Mouse (Mus musculus) limb, embryonic 13.5 days (tissue): ENCODE data around the gene Slc25a16. TPM values are rescaled to one million over a fixed set of nuclear protein-coding genes. Genes with fewer than 3 reads are reported as not detected.

ENCODE experiments used
- ATAC-seq: fragments of 200-750 bp; cut with Nextera tagmentation; 2 replicates; pipeline ENCODE4 v1.8.0; 2017; ENCODE audit warnings: low read depth, moderate number of reproducible peaks, moderate TSS enrichment; ENCODE audit not compliant: low FRiP score
- H3K27ac ChIP-seq: fragments of 300-500 bp; sonication (generic); 2 replicates; pipeline ENCODE4 v1.5.1; 2015; ENCODE audit warnings: inconsistent platforms, mild to moderate bottlenecking, moderate library complexity
- H3K27me3 ChIP-seq: fragments of 300-500 bp; sonication (generic); 2 replicates; pipeline ENCODE4 v1.6.1; 2015; ENCODE audit warnings: mild to moderate bottlenecking, inconsistent platforms
- H3K36me3 ChIP-seq: fragments of 300-500 bp; sonication (generic); 2 replicates; pipeline ENCODE4 v1.6.1; 2015; ENCODE audit warnings: inconsistent platforms, mild to moderate bottlenecking, moderate library complexity
- H3K4me1 ChIP-seq: fragments of 300-500 bp; sonication (generic); 2 replicates; pipeline ENCODE4 v1.6.1; 2015; ENCODE audit warnings: inconsistent platforms
- H3K4me2 ChIP-seq: fragments of 300-500 bp; sonication (generic); replicated peaks from 2 replicates; pipeline ENCODE4 v1.6.1; 2015; ENCODE audit warnings: inconsistent platforms, mild to moderate bottlenecking, moderate library complexity
- H3K4me3 ChIP-seq: fragments of 300-500 bp; sonication (generic); 2 replicates; pipeline ENCODE4 v1.5.1; 2015; ENCODE audit warnings: moderate library complexity, mild to moderate bottlenecking, inconsistent platforms
- H3K9ac ChIP-seq: fragments of 300-500 bp; sonication (generic); 2 replicates; pipeline ENCODE4 v1.6.1; 2015; ENCODE audit warnings: mild to moderate bottlenecking, inconsistent platforms
- H3K9me3 ChIP-seq: fragments of 300-500 bp; sonication (generic); 2 replicates; pipeline ENCODE4 v1.6.1; 2016; ENCODE audit warnings: inconsistent platforms
- WGBS: fragments of 180-500 bp; shearing (Covaris S2); methylation state at CpG from one replicate; pipeline ENCODE4 v1.1.7; 2015; 5-methylcytosine and 5-hydroxymethylcytosine counted together
- polyA plus RNA-seq: library from polyadenylated mRNA; unstranded; fragments of >200 nt; fragmentation: Nextera tagmentation; extraction: Ambion mirVana; gene quantifications from 2 replicates; pipeline ENCODE4 v1.2.1, GENCODE M21; 2015

The Slc25a16 gene
- polyA plus RNA-seq, 1 experiment from 2014 or later = 12.0 TPM

- Histone ChIP-seq H3K4me2 (no peak overlapping the region), H3K4me3 (no peak overlapping the region), H3K9ac (no peak overlapping the region), H3K9me3 (0 out of 2 replicates have a peak, but pooled peaks cover 2% of the 10 kb centered on the region), H3K36me3 (no peaks in the 10 kb centered on the region), H3K27ac (no peak overlapping the region), H3K4me1 (no peaks in the 10 kb centered on the region), H3K27me3 (no peaks in the 10 kb centered on the region)
- WGBS = 88% methylated on average over 2 of the region's 2 CpGs
- no peak for ATAC-seq
Measured at GRCm38 (mm10) chr10:62911120-62911519, 9.3 kb upstream of the Slc25a16 start.

- H3K36me3 ChIP-seq = no peaks in the 10 kb centered on the region
Measured at GRCm38 (mm10) chr10:62918985-62919384, 1.4 kb upstream of the Slc25a16 start.

DNA sequence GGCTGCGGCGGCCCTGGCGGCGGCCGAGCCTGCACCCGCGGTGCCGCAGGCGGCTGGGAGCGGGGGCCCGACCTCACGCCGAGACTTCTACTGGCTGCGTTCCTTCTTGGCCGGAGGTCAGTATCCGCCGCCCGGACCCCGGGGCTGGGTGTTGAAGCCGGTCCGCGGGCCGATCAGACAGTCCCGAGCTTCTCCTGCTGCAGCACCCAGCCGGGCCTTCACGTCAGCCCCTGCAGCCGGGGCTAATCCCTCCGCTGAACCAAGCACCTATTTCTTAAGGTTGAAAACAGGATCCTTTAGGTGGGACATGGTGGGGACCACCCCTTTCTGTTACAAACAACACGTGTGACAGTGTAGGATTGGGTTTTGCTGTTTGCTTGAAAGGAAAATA is 328 bp downstream of the Slc25a16 start:
- no peaks in the 10 kb centered on the region for H3K36me3 ChIP-seq
- H3K27ac ChIP-seq = peak overlapping the region; percentile 61
- no peaks in the 10 kb centered on the region for H3K9me3 ChIP-seq
- ATAC-seq = peak; percentile 41
- H3K4me2 ChIP-seq = peak overlapping the region; percentile 78
- H3K4me1 ChIP-seq = peaks cover 12% of the 10 kb centered on the region
- H3K4me3 ChIP-seq = peak overlapping the region; percentile 98
- under 1% methylated on average over 29 of the region's 29 CpGs for WGBS
- no peaks in the 10 kb centered on the region for H3K27me3 ChIP-seq
- peak overlapping the region; percentile 92 for H3K9ac ChIP-seq

More at GRCm38 (mm10) chr10:62918985-62919384, 1.4 kb upstream of the Slc25a16 start:
- H3K4me2 ChIP-seq = no peak overlapping the region
- no peaks in the 10 kb centered on the region for H3K9me3 ChIP-seq
- peaks cover 12% of the 10 kb centered on the region for H3K4me1 ChIP-seq
- H3K27me3 ChIP-seq = no peaks in the 10 kb centered on the region
- WGBS = 79% methylated on average over 3 of the region's 3 CpGs
- no peak overlapping the region for H3K9ac ChIP-seq
- no peak overlapping the region for H3K4me3 ChIP-seq
- ATAC-seq = no peak
- H3K27ac ChIP-seq = no peak overlapping the region

GRCm38 (mm10) chr10:62924096-62924635 is 3.7 kb downstream of the Slc25a16 start:
- Histone ChIP-seq H3K36me3 (peaks cover 11% of the 10 kb centered on the region), H3K4me3 (no peak overlapping the region), H3K9me3 (no peaks in the 10 kb centered on the region), H3K4me2 (no peak overlapping the region), H3K27me3 (no peaks in the 10 kb centered on the region), H3K27ac (no peak overlapping the region), H3K9ac (no peak overlapping the region), H3K4me1 (peaks cover 12% of the 10 kb centered on the region)
- ATAC-seq = no peak
- WGBS = 89% methylated on average over 4 of the region's 4 CpGs

GRCm38 (mm10) chr10:62932381-62932780 is 11.9 kb downstream of the Slc25a16 start:
- Histone ChIP-seq H3K4me1 (no peaks in the 10 kb centered on the region), H3K27me3 (no peaks in the 10 kb centered on the region), H3K9ac (no peak overlapping the region), H3K4me3 (no peak overlapping the region), H3K4me2 (no peak overlapping the region), H3K27ac (no peak overlapping the region), H3K9me3 (no peaks in the 10 kb centered on the region), H3K36me3 (peaks cover 65% of the 10 kb centered on the region)
- 93% methylated on average over 1 of the region's 1 CpGs for WGBS
- ATAC-seq = no peak

DNA sequence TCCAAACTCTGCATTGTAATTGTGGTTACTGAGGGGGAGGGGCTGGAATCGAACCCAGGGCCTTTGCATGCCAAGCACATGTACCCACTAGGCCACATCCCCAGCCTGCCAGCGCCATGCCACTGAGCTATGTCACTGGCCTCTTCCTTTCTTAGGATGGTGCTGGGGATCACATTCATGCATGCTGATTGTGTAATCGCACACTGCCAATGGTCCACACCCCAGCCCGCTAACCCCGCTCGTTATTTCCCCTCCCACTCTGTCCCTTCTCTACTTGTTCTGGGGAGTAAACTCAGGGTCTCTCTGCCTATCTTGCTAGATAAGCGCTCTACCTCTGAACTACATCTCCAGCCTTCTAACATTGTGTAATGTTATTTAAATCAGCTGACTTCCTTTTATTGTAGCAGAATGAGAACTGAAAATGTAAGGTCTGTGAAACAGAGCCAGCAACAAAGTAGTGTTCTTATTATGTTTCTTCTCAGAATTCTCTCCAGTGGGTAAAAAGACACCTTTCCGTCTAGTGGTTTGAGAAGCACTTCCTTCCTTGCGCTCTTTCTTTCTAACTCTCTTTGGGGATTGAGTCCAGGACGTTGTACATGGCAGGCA is 24.6 kb downstream of the Slc25a16 start:
- no peak overlapping the region for H3K4me3 ChIP-seq
- peaks cover 40% of the 10 kb centered on the region for H3K36me3 ChIP-seq
- no peak overlapping the region for H3K4me2 ChIP-seq
- H3K4me1 ChIP-seq = no peaks in the 10 kb centered on the region; the same call in 1 of the 2 replicates
- H3K9me3 ChIP-seq = no peaks in the 10 kb centered on the region
- ATAC-seq = no peak
- 88% methylated on average over 10 of the region's 10 CpGs for WGBS
- no peak overlapping the region for H3K27ac ChIP-seq
- no peaks in the 10 kb centered on the region for H3K27me3 ChIP-seq
- H3K9ac ChIP-seq = no peak overlapping the region

- Histone ChIP-seq H3K27me3 (no peaks in the 10 kb centered on the region), H3K4me2 (peak within 1 kb of the TSS; percentile 73), H3K4me3 (peak within 1 kb of the TSS; percentile 72), H3K9ac (peak within 1 kb of the TSS; percentile 86), H3K36me3 (peaks cover 50% of the 10 kb centered on the region), H3K27ac (peak within 1 kb of the TSS; percentile 81), H3K9me3 (no peaks in the 10 kb centered on the region), H3K4me1 (no peaks in the 10 kb centered on the region; the same call in 1 of the 2 replicates)
- ATAC-seq = peak; percentile 92
- WGBS = under 1% methylated on average over 68 of the region's 68 CpGs
Measured at GRCm38 (mm10) chr10:62946738-62947471, 26.5 kb downstream of the Slc25a16 start, which contains the start of gene Dna2. Gene Dna2 (plus strand): TSS chr10:62947026.

DNA sequence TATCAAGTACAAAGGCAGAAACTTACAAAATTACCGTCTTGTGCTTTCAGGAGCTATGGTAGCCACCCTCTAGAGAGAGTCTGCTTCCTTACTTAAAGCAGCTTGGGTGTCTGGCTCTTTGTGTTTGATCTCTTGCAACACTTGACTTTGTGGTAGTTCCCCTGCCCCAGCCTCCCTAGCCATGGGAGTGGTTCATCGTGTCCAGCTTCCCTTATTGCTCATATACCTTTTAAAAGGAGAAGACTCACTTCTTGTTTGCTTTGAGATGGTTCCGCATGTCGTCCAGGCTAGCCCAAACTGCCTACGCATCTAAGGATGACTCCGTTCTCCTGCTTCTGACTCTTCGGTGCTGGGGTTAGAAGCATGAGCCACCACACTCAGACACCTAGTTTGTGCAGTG is 28.1 kb downstream of the Slc25a16 start:
- no peak overlapping the region for H3K27ac ChIP-seq
- peaks cover 51% of the 10 kb centered on the region for H3K36me3 ChIP-seq
- 95% methylated on average over 7 of the region's 7 CpGs for WGBS
- no peak overlapping the region for H3K4me3 ChIP-seq
- no peak overlapping the region for H3K4me2 ChIP-seq
- H3K9ac ChIP-seq = no peak overlapping the region
- no peaks in the 10 kb centered on the region for H3K9me3 ChIP-seq
- H3K27me3 ChIP-seq = no peaks in the 10 kb centered on the region
- no peaks in the 10 kb centered on the region; the same call in 1 of the 2 replicates for H3K4me1 ChIP-seq
- no peak for ATAC-seq

DNA sequence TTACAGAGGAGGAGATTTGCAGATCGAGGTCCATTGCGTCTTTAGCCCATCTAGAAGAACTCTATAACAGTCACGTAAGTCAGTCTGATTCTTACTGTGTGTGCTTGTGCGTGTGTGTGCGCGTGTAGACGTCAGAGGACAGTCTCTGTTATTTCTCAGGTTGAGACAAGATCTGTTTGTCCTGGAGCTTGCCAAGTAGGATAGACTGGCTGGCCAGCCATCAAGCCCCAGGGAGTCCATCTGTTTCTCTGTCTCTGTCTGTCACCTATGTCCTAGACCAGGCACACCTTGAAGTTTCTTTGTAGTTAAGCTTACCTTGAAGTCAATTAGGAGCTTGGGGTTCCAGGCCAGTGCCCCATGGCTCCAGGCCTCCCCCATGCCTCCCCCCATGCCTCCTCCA is 43.5 kb downstream of the Slc25a16 start:
- Histone ChIP-seq H3K9ac (no peak overlapping the region), H3K4me2 (no peak overlapping the region), H3K4me1 (no peaks in the 10 kb centered on the region), H3K9me3 (no peaks in the 10 kb centered on the region), H3K4me3 (no peak overlapping the region), H3K27me3 (no peaks in the 10 kb centered on the region), H3K36me3 (peaks cover 91% of the 10 kb centered on the region), H3K27ac (no peak overlapping the region)
- WGBS = 94% methylated on average over 7 of the region's 7 CpGs
- no peak for ATAC-seq

- no peak for ATAC-seq
- no peaks in the 10 kb centered on the region for H3K27me3 ChIP-seq
- no peaks in the 10 kb centered on the region for H3K4me1 ChIP-seq
- 96% methylated on average over 11 of the region's 11 CpGs for WGBS
- H3K36me3 ChIP-seq = peaks cover 92% of the 10 kb centered on the region
- H3K27ac ChIP-seq = no peak overlapping the region
- no peak overlapping the region for H3K9ac ChIP-seq
- H3K4me2 ChIP-seq = no peak overlapping the region
- no peaks in the 10 kb centered on the region for H3K9me3 ChIP-seq
- H3K4me3 ChIP-seq = no peak overlapping the region
Measured at GRCm38 (mm10) chr10:62965796-62966195, 45.4 kb downstream of the Slc25a16 start.

GRCm38 (mm10) chr10:62966291-62966690 is 45.9 kb downstream of the Slc25a16 start:
- peaks cover 91% of the 10 kb centered on the region for H3K36me3 ChIP-seq
- H3K27ac ChIP-seq = no peak overlapping the region
- no peaks in the 10 kb centered on the region for H3K4me1 ChIP-seq
- ATAC-seq = no peak
- H3K9ac ChIP-seq = no peak overlapping the region
- no peaks in the 10 kb centered on the region for H3K9me3 ChIP-seq
- no peak overlapping the region for H3K4me2 ChIP-seq
- 95% methylated on average over 15 of the region's 15 CpGs for WGBS
- no peak overlapping the region for H3K4me3 ChIP-seq
- no peaks in the 10 kb centered on the region for H3K27me3 ChIP-seq

DNA sequence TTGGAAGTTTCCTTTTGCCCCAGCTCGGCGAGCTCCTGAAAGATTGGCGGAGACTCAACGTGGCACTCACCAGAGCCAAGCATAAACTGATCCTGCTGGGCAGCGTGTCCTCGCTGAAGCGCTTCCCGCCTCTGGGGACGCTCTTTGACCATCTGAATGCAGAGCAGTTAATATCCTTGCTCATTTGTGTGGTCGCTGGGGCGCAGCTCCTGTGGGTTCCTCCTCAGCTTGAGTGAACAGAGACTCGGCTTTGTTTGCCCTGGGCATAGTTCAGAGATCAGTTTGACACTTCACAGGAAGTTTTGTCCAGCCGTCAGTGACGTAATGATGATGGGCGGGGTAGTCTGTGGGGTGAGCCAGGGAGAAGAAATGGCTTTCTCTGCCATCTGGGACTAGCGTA is 51.4 kb downstream of the Slc25a16 start:
- Histone ChIP-seq H3K27me3 (no peaks in the 10 kb centered on the region), H3K4me3 (no peak overlapping the region), H3K9me3 (no peaks in the 10 kb centered on the region), H3K4me1 (no peaks in the 10 kb centered on the region), H3K27ac (no peak overlapping the region), H3K36me3 (peaks cover 66% of the 10 kb centered on the region), H3K4me2 (no peak overlapping the region), H3K9ac (no peak overlapping the region)
- 87% methylated on average over 16 of the region's 16 CpGs for whole genome bisulfite sequencing
- ATAC-seq = no peak
